Mouse (Mus musculus): ENCODE measurements at regions not wholly inside any gene's neighbourhood (a gene's known extent, or its start where the extent isn't known, plus 50 kb on each side); places are given as distances from the start of the nearest gene placed in this dataset.

- no peak for TF ChIP-seq CTCF (IDR thresholded peaks at IDR 0.05; ENCODE audit: extremely low read depth, insufficient read length, insufficient replicate concordance, low read depth, low read length)
- no peak for TF ChIP-seq POLR2A (IDR thresholded peaks at IDR 0.05; ENCODE audit: low read depth, low read length)
Observed at GRCm38 (mm10) chr9:42196552-42196951, 67.5 kb downstream of the Sc5d start.

Data from small intestine, adult 2 months (tissue).